Mouse (Mus musculus): ENCODE data around the gene Lrmp. TPM values are rescaled to one million over a fixed set of nuclear protein-coding genes. Genes with fewer than 3 reads are reported as not detected.
A peak's percentile ranks its signal among the peaks of the same experiment; 100 is the strongest.

Lrmp gene
- total RNA-seq, 2 experiments from 2014 or later, result 3.8 to 6.1 TPM

GRCm38 (mm10) chr6:145204440-145204839 is 89.0 kb downstream of the Lrmp start:
- DNase-seq (ENCODE audit: low spot score in 2 of 2), result no peak
- Histone ChIP-seq H3K4me3 (no peak overlapping the region), H3K27ac (no peak overlapping the region)
- no peak for TF ChIP-seq CTCF (conservative IDR thresholded peaks at IDR 0.05)

DNA sequence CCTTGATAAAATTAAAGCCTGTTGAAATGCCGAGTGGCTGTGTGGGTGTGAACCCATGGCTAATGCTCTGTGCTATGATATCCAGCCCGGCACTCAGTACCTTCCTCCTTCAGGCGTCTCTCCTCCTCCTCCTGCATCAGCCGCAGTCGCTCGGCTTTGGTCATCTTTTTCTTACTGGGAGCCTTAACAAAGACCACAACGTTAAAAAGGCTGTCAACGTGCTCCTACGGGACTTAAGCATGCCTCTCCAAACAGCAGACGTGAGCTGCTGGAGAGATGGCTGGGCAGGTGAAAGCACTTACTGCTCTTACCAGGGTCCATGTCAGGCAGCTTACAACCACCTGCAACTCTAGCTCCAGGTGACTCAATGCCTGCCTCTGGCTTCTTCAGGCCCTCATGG is 89.7 kb downstream of the Lrmp start:
- H3K4me3 ChIP-seq, result no peak overlapping the region
- DNase-seq (ENCODE audit: low spot score in 2 of 2), result no peak
- H3K27ac ChIP-seq, result no peak overlapping the region
- TF ChIP-seq CTCF (conservative IDR thresholded peaks at IDR 0.05), result no peak

GRCm38 (mm10) chr6:145210056-145210680 is 94.7 kb downstream of the Lrmp start:
- peak overlapping the region; percentile 68 for H3K4me3 ChIP-seq
- no peak for TF ChIP-seq CTCF (conservative IDR thresholded peaks at IDR 0.05)
- no peak for DNase-seq (ENCODE audit: low spot score in 2 of 2)
- 0 out of 2 replicates have a peak overlapping the region, but pooled peaks have one; percentile 29 for H3K27ac ChIP-seq

GRCm38 (mm10) chr6:145210816-145211338 is 95.4 kb downstream of the Lrmp start, which contains the start of the genes Casc1 and Etfrf1:
Gene Casc1 (minus strand): TSS chr6:145211005.
Gene Etfrf1 (plus strand): TSS chr6:145211134.
- peak within 1 kb of the TSS; percentile 68 for H3K4me3 ChIP-seq
- peak; percentile 95 to 99 for DNase-seq (ENCODE audit: low spot score in 2 of 2)

DNA sequence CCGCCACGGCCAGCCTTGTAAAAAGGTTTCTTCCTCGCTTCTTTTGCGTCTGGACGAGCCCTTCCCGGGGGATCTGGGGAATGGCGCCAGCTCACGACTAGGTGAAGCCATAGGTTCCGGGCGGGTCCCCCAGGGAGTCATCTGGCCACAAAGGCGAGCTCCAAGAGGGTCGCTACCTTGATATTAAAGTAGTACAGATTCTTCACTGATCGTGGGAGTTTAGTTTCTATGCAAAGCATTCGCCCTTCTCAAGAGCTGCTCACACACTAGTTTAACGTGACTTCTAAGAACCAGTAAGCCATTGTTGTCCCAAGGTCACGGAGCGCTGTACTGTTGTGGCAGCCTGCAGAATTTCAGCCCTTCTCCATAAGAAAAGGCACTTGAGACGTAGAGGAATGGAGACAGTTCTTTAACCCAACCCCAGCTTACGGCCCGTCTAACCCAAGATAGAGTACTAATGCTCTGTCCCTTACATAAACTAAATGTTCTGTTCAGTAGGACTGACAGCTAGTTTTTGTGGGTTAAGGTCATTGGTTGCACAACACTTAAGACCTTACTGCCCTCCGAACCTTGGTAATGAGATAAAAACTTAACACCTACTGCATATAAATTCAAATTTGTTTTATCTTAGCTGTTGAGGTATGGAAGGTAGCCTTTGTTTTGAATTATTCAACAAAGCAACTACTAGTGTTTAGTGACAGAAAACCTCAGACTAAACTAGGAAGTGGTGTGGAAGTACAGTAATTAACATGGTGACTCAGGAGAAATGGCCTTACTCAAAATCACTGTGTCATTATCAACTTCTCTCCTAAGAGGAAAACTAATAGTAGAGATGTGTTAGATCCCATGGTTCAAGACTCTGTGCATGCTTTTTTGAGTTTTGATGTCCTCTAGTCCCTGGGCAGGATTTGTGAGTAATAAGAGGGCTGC is 96.2 kb downstream of the Lrmp start:
- peak; percentile 15; the same call in 1 of the 2 replicates for TF ChIP-seq CTCF (conservative IDR thresholded peaks at IDR 0.05)
- H3K4me3 ChIP-seq, result peak overlapping the region; percentile 68
- no peak for DNase-seq (ENCODE audit: low spot score in 2 of 2)
- H3K27ac ChIP-seq, result peak overlapping the region; percentile 96

More at GRCm38 (mm10) chr6:145210816-145211338, 95.4 kb downstream of the Lrmp start, which contains the start of the genes Casc1 and Etfrf1:
- H3K27ac ChIP-seq, result peak within 1 kb of the TSS; percentile 96
- TF ChIP-seq CTCF (conservative IDR thresholded peaks at IDR 0.05), result no peak

DNA sequence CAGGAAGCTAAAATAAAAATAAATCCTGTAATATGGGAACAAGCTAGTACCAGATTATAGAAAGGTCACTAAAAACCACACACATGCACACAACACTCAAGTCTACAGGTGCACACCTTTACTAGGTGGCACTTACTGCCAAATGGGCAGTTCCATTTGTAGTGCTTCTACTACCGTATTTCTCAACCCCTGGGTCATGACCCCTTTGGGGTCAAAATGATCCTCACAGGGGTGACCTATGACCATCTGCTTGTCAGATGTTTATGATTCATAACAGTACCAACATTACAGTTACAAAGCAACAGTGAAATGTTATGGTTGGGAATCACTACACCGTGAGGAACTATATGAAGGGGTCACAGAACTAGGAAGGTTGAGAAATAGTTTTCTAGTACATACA is 98.5 kb downstream of the Lrmp start:
- no peak for DNase-seq (ENCODE audit: low spot score in 2 of 2)
- H3K27ac ChIP-seq, result no peak overlapping the region
- no peak overlapping the region for H3K4me3 ChIP-seq
- TF ChIP-seq CTCF (conservative IDR thresholded peaks at IDR 0.05), result no peak

- no peak for DNase-seq (ENCODE audit: low spot score in 2 of 2)
- TF ChIP-seq CTCF (conservative IDR thresholded peaks at IDR 0.05), result no peak
- no peak overlapping the region for H3K4me3 ChIP-seq
- H3K27ac ChIP-seq, result no peak overlapping the region
Measured at GRCm38 (mm10) chr6:145215826-145216225, 100.4 kb downstream of the Lrmp start.

GRCm38 (mm10) chr6:145224246-145224645 is 108.8 kb downstream of the Lrmp start:
- no peak for DNase-seq (ENCODE audit: low spot score in 2 of 2)
- H3K27ac ChIP-seq, result no peak overlapping the region
- no peak for TF ChIP-seq CTCF (conservative IDR thresholded peaks at IDR 0.05)

More at GRCm38 (mm10) chr6:145224246-145224645, 108.8 kb downstream of the Lrmp start:
- H3K4me3 ChIP-seq, result no peak overlapping the region

Other genes with a start within 250 kb of the Lrmp start
- 100 to 1,000 TPM in 1 of 2 experiments, 10 to 100 TPM in 1; 96.8 to 105 TPM for gene Bcat1, start 39.5 kb upstream of the Lrmp start, total RNA-seq (2021)
- 1 to 10 TPM; 1.4 to 1.9 TPM for gene Casc1, start 95.4 kb downstream of the Lrmp start, total RNA-seq (2021)
- gene Etfrf1, start 95.5 kb downstream of the Lrmp start, total RNA-seq (2021), result 10 to 100 TPM; 21.9 to 28.1 TPM
- gene Kras, start 134.6 kb downstream of the Lrmp start, total RNA-seq (2021), result 10 to 100 TPM; 69.7 to 73.6 TPM

Data from layer of hippocampus, adult 2 months (tissue).